Mouse (Mus musculus) erythroblast, embryonic 14.5 days (primary cell): Measurements from ENCODE around the gene Ifna13.

Experiments used
- GATA1 ChIP-seq: IDR thresholded peaks from 2 replicates; pipeline ENCODE4 v1.6.1; 2012; ENCODE audit warnings: low read length, inconsistent platforms, mixed read lengths
- TAL1 ChIP-seq: IDR thresholded peaks from 3 replicates; pipeline ENCODE4 v1.6.1; 2012; ENCODE audit warnings: low read length, inconsistent platforms, mixed read lengths

- TF ChIP-seq TAL1 (no peak), GATA1 (no peak)
Observed at GRCm38 (mm10) chr4:88644359-88644758, at the start of gene Ifna13.
